Mouse (Mus musculus) embryonic facial prominence, embryonic 14.5 days (tissue): ENCODE data around the gene Dis3. TPM values are rescaled to one million over a fixed set of nuclear protein-coding genes. Genes with fewer than 3 reads are reported as not detected.
"Not testable (repeated sequence)": the region's sequence is repeated elsewhere in the genome, so short reads cannot be mapped to it uniquely, and the experiment has no call there.

Experiments used
- ATAC-seq: fragments of 200-750 bp; cut with Nextera tagmentation; 2 replicates; pipeline ENCODE4 v1.8.0; 2017; ENCODE audit warnings: low read depth, moderate number of reproducible peaks, moderate TSS enrichment
- DNase-seq: peaks from one replicate; pipeline ENCODE4 v3.0.0-alpha.2; 2015; ENCODE audit warnings: low spot score
- H3K27ac ChIP-seq: fragments of 300-500 bp; sonication (generic); replicated peaks from 2 replicates; pipeline ENCODE4 v1.5.1; 2014; ENCODE audit warnings: low read depth, mild to moderate bottlenecking, low read length, moderate library complexity
- H3K27me3 ChIP-seq: fragments of 300-500 bp; sonication (generic); replicated peaks from 2 replicates; pipeline ENCODE4 v1.6.1; 2014; ENCODE audit warnings: low read length; ENCODE audit not compliant: control insufficient read depth, insufficient read depth
- H3K36me3 ChIP-seq: fragments of 300-500 bp; sonication (generic); 2 replicates; pipeline ENCODE4 v1.6.1; 2014; ENCODE audit warnings: low read length, mixed read lengths; ENCODE audit not compliant: control insufficient read depth, insufficient read depth
- H3K4me1 ChIP-seq: fragments of 300-500 bp; sonication (generic); 2 replicates; pipeline ENCODE4 v1.6.1; 2014; ENCODE audit warnings: antibody characterized with exemption, low read length; ENCODE audit not compliant: control insufficient read depth, insufficient read depth
- H3K4me2 ChIP-seq: fragments of 300-500 bp; sonication (generic); 2 replicates; pipeline ENCODE4 v1.6.1; 2014; ENCODE audit warnings: low read depth, mild to moderate bottlenecking, low read length, moderate library complexity, mixed read lengths
- H3K4me3 ChIP-seq: fragments of 300-500 bp; sonication (generic); 2 replicates; pipeline ENCODE4 v1.5.1; 2014; ENCODE audit warnings: low read depth, mild to moderate bottlenecking, low read length
- H3K9ac ChIP-seq: fragments of 300-500 bp; sonication (generic); 2 replicates; pipeline ENCODE4 v1.6.1; 2014; ENCODE audit warnings: low read depth, mild to moderate bottlenecking, low read length, moderate library complexity, mixed read lengths
- H3K9me3 ChIP-seq: fragments of 300-500 bp; sonication (generic); 2 replicates; pipeline ENCODE4 v1.6.1; 2016; ENCODE audit warnings: low read length; ENCODE audit not compliant: control insufficient read depth
- WGBS: fragments of 180-500 bp; shearing (Covaris S2); extraction: QIAGEN DNeasy Blood & Tissue Kit; methylation state at CpG from one replicate; pipeline ENCODE4 v1.1.7; 2014; 5-methylcytosine and 5-hydroxymethylcytosine counted together
- polyA plus RNA-seq: library from polyadenylated mRNA; unstranded; fragments of >200 nt; fragmentation: Nextera tagmentation; extraction: Ambion mirVana; gene quantifications from 2 replicates; pipeline ENCODE4 v1.2.1, GENCODE M21; 2014

Dis3 gene
- polyA plus RNA-seq, 1 experiment from 2014 or later: 36.4 TPM

- DNase-seq: peak; percentile 56
- peak overlapping the region; percentile 63 for H3K27ac ChIP-seq
- H3K9me3 ChIP-seq: no peaks in the 10 kb centered on the region
- no peaks in the 10 kb centered on the region for H3K27me3 ChIP-seq
- H3K36me3 ChIP-seq: peaks cover 10% of the 10 kb centered on the region; the same call in 1 of the 2 replicates
- H3K4me2 ChIP-seq: peak overlapping the region; percentile 64
- H3K9ac ChIP-seq: peak overlapping the region; percentile 96
- H3K4me3 ChIP-seq: peak overlapping the region; percentile 99
- WGBS: 1% methylated on average over 15 of the region's 15 CpGs
- H3K4me1 ChIP-seq: peaks cover 15% of the 10 kb centered on the region; the same call in 1 of the 2 replicates
- ATAC-seq: peak; percentile 6; the same call in 1 of the 2 replicates
These were observed 52.8 kb downstream of the Dis3 start for GRCm38 (mm10) chr14:99046782-99047181.

- Histone ChIP-seq H3K36me3 (peaks cover 8% of the 10 kb centered on the region; the same call in 1 of the 2 replicates), H3K4me3 (peak within 1 kb of the TSS; percentile 99), H3K4me1 (peaks cover 15% of the 10 kb centered on the region; the same call in 1 of the 2 replicates), H3K27me3 (no peaks in the 10 kb centered on the region), H3K27ac (peak within 1 kb of the TSS; percentile 91), H3K9ac (peak within 1 kb of the TSS; percentile 96), H3K9me3 (no peaks in the 10 kb centered on the region), H3K4me2 (peak within 1 kb of the TSS; percentile 70)
- under 1% methylated on average over 45 of the region's 81 CpGs for WGBS
- ATAC-seq (peak; percentile 96), DNase-seq (peak; percentile 97)
These were observed 53.4 kb downstream of the Dis3 start, which contains the start of the genes Mzt1 and Bora for GRCm38 (mm10) chr14:99046031-99046781. TSS of gene Mzt1 (minus strand) at chr14:99046134. TSS of gene Bora (plus strand) at chr14:99046222.

- DNase-seq (peak; percentile 28), ATAC-seq (peak; percentile 19; the same call in 1 of the 2 replicates)
- Histone ChIP-seq H3K9me3 (no peaks in the 10 kb centered on the region), H3K27me3 (no peaks in the 10 kb centered on the region), H3K4me1 (peaks cover 15% of the 10 kb centered on the region; the same call in 1 of the 2 replicates), H3K36me3 (peaks cover 2% of the 10 kb centered on the region; the same call in 1 of the 2 replicates), H3K4me2 (peak overlapping the region; percentile 70), H3K27ac (peak overlapping the region; percentile 91), H3K4me3 (peak overlapping the region; percentile 99), H3K9ac (peak overlapping the region; percentile 96)
- under 1% methylated on average over 28 of the region's 70 CpGs for WGBS
These were observed 54.1 kb downstream of the Dis3 start for GRCm38 (mm10) chr14:99045378-99046030.

- no peaks in the 10 kb centered on the region for H3K27me3 ChIP-seq
- H3K9ac ChIP-seq: peak overlapping the region; percentile 96
- H3K36me3 ChIP-seq: 0 out of 2 replicates have a peak, but pooled peaks cover 6% of the 10 kb centered on the region
- 8% methylated on average over 5 of the region's 5 CpGs for WGBS
- no peak for DNase-seq
- peak overlapping the region; percentile 70 for H3K4me2 ChIP-seq
- ATAC-seq: no peak
- peak overlapping the region; percentile 99 for H3K4me3 ChIP-seq
- H3K27ac ChIP-seq: no peak overlapping the region
- H3K4me1 ChIP-seq: peaks cover 15% of the 10 kb centered on the region; the same call in 1 of the 2 replicates
- H3K9me3 ChIP-seq: no peaks in the 10 kb centered on the region
These were observed 54.9 kb downstream of the Dis3 start for GRCm38 (mm10) chr14:99044718-99045117.

GRCm38 (mm10) chr14:99044096-99044495 is 55.5 kb downstream of the Dis3 start:
- WGBS: 42% methylated on average over 10 of the region's 10 CpGs
- ATAC-seq: no peak
- peak overlapping the region; percentile 96; the same call in 1 of the 2 replicates for H3K9ac ChIP-seq

GRCm38 (mm10) chr14:99043499-99043898 is 56.1 kb downstream of the Dis3 start:
- Histone ChIP-seq H3K4me1 (peaks cover 15% of the 10 kb centered on the region; the same call in 1 of the 2 replicates), H3K4me3 (no peak overlapping the region), H3K9me3 (no peaks in the 10 kb centered on the region), H3K9ac (no peak overlapping the region; the same call in 1 of the 2 replicates), H3K4me2 (peak overlapping the region; percentile 70; the same call in 1 of the 2 replicates), H3K27me3 (no peaks in the 10 kb centered on the region), H3K27ac (no peak overlapping the region), H3K36me3 (peaks cover 12% of the 10 kb centered on the region; the same call in 1 of the 2 replicates)
- no peak for ATAC-seq
- no peak for DNase-seq
- 74% methylated on average over 1 of the region's 1 CpGs for WGBS

More at GRCm38 (mm10) chr14:99044096-99044495, 55.5 kb downstream of the Dis3 start:
- Histone ChIP-seq H3K36me3 (0 out of 2 replicates have a peak, but pooled peaks cover 8% of the 10 kb centered on the region), H3K9me3 (no peaks in the 10 kb centered on the region), H3K4me1 (peaks cover 15% of the 10 kb centered on the region; the same call in 1 of the 2 replicates), H3K4me2 (peak overlapping the region; percentile 70), H3K27ac (no peak overlapping the region), H3K27me3 (no peaks in the 10 kb centered on the region), H3K4me3 (peak overlapping the region; percentile 99; the same call in 1 of the 2 replicates)
- DNase-seq: no peak

- Histone ChIP-seq H3K4me3 (no peak overlapping the region), H3K9me3 (no peaks in the 10 kb centered on the region), H3K4me2 (no peak overlapping the region), H3K9ac (no peak overlapping the region), H3K27ac (no peak overlapping the region), H3K36me3 (peaks cover 21% of the 10 kb centered on the region), H3K4me1 (peaks cover 15% of the 10 kb centered on the region; the same call in 1 of the 2 replicates), H3K27me3 (no peaks in the 10 kb centered on the region)
- ATAC-seq (no peak), DNase-seq (no peak)
- 58% methylated on average over 4 of the region's 4 CpGs for WGBS
These were observed 58.2 kb downstream of the Dis3 start for GRCm38 (mm10) chr14:99041416-99041815.

GRCm38 (mm10) chr14:99039308-99039707 is 60.3 kb downstream of the Dis3 start:
- peaks cover 28% of the 10 kb centered on the region for H3K36me3 ChIP-seq
- ATAC-seq, H3K9ac ChIP-seq, H3K9me3 ChIP-seq, H3K4me1 ChIP-seq, H3K4me2 ChIP-seq, H3K4me3 ChIP-seq, H3K27ac ChIP-seq, H3K27me3 ChIP-seq, DNase-seq: not testable (repeated sequence)
- 75% methylated on average over 5 of the region's 5 CpGs for WGBS
